Mouse (Mus musculus) ES-CJ7 (cell line): ENCODE measurements around the gene Spi1.
A peak's percentile ranks its signal among the peaks of the same experiment; 100 is the strongest.
"Not testable (repeated sequence)": the region's sequence is repeated elsewhere in the genome, so short reads cannot be mapped to it uniquely, and the experiment has no call there.

Experiments
- DNase-seq: peaks from one replicate; pipeline ENCODE4 v3.0.0; 2011; ENCODE audit warnings: low read depth, low spot score

Spi1 gene

GRCm38 (mm10) chr2:91096524-91096923 lies 14.3 kb downstream of the Spi1 start:
- no peak for DNase-seq

GRCm38 (mm10) chr2:91097015-91097414 lies 14.8 kb downstream of the Spi1 start:
- DNase-seq: no peak

DNA sequence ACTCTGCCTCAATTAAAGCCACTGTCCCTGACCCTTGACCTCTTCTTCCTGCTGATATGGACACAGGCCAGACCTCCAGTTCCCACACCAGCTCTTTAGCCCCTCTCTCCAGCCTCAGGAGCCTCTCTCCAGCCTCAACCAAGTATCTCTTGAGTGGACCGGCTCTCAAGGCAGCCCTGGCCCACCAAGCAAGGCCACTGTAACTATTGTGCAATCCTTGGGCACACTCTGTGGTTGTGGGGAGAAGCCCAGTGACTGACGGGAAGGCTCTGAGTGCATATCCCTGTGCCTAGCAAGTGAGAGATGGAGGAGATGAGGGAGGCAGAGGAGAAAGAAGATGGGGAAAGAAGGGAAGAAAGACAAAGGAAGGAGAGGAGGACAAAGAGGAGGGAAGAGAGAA lies 16.0 kb downstream of the Spi1 start:
- no peak for DNase-seq

DNA sequence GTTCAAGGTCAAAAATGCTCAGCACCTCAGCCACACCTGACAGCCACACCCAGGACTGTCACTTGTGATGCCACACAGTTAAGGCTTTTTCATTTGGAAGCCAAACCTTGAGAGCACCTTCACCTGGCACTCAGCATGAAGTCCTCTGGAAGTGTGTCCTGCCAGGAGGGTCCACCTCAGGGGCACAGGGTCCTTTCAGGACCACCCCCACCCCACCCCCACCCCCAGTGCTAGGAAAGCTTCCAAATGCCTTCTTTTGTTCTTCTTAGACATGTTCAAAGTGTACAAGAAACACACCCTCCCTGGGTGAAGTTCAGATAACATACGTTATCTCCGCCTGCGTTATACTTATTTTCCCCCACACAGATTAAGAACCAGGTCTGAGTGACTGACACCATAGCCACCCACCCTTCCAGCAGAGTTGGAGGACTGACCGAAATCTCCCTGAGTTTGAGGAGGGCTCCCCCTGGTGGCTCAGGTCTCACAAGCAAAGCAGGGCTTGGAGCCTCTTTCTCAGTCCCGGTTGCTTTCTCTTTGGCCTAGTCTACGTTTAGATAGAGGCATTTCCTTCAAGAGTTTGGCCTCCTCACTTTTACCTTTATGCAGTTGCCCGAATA lies 19.0 kb downstream of the Spi1 start:
- peak; percentile 85 for DNase-seq

GRCm38 (mm10) chr2:91108156-91108555 lies 26.0 kb downstream of the Spi1 start:
- DNase-seq: no peak

- no peak for DNase-seq
Measured at GRCm38 (mm10) chr2:91109241-91109640, 27.1 kb downstream of the Spi1 start.

- no peak for DNase-seq
Measured at GRCm38 (mm10) chr2:91109807-91110385, 27.7 kb downstream of the Spi1 start.

DNA sequence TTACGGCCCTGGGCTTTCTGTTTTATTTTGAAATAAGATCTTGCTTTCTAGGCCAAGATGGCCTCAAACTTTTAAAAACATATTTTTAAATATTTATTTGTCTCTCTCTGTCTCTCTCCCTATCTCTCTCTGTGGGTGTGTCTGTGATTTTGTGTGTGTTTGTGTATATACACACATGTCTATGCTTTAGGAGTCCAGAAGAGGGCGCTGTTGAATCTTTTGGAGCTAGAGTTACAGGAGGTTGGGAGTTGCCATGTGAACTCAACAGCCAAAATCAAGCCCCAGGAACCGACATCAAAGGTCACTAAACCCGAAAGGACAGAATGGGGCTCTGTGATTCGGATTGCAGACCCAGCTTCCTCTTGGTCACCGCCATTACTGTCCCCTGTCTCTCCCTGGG lies 28.2 kb downstream of the Spi1 start:
- peak; percentile 72 for DNase-seq

DNA sequence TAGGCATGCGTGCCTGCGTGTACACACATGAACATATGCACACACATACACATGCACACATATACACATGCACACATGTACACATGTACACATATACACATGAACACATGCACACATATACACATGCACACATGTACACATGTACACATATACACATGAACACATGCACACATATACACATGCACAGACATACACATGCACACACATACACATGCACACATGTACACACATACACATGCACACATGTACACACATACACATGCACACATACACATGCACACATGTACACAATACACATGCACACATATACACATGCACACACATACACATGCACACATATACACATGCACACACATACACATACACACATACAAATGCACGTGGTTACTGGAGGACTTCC lies 29.6 kb downstream of the Spi1 start:
- not testable (repeated sequence) for DNase-seq

GRCm38 (mm10) chr2:91112491-91112890 lies 30.3 kb downstream of the Spi1 start:
- peak; percentile 80 for DNase-seq

DNA sequence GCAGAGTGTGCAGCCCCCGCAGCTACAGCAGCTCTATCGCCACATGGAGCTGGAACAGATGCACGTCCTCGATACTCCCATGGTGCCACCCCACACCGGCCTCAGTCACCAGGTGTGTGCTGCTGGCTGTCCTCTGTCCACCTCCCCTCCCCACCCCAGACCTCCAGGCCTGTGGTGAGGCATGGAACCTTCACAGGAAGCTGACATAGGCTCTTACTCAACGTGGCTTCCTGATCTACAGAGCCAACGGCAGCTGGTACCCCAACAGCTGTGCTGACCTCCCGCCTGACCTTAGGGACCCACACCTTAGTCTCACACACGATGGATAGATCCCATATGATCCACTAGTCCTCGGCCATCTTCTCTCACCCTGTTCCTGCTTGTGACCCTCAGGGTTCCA lies 31.1 kb downstream of the Spi1 start:
- DNase-seq: no peak

GRCm38 (mm10) chr2:91113852-91114251 lies 31.7 kb downstream of the Spi1 start:
- DNase-seq: no peak

DNA sequence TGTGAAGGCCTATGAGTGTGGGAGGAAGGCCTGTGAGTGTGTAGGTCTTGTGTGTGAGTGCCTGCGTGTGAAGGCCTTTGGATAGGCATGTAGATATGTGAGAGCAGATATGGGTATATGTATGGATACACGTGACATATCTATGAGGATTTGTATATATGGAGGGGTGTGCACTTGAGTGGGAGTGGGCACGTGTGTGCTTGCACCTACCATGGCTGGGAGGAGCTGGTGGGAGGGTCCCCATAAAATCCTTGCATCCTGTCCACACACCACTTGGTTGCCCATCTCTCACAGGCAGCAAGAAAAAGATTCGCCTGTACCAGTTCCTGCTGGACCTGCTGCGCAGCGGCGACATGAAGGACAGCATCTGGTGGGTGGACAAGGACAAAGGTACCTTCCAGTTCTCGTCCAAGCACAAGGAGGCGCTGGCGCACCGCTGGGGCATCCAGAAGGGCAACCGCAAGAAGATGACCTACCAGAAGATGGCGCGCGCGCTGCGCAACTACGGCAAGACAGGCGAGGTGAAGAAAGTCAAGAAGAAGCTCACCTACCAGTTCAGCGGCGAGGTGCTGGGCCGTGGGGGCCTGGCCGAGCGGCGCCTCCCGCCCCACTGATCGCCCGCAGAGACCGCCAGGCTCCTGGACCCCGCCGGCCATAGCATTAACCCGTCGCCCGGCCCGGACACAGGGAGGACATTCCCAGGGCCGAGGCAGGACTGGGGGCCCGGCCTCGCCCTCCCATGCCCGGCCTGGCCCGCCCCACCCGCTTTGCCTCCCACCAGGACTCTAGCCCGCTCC lies 32.8 kb downstream of the Spi1 start:
- peak; percentile 94 for DNase-seq

- DNase-seq: no peak
Measured at GRCm38 (mm10) chr2:91115578-91115970, 33.4 kb downstream of the Spi1 start.

DNA sequence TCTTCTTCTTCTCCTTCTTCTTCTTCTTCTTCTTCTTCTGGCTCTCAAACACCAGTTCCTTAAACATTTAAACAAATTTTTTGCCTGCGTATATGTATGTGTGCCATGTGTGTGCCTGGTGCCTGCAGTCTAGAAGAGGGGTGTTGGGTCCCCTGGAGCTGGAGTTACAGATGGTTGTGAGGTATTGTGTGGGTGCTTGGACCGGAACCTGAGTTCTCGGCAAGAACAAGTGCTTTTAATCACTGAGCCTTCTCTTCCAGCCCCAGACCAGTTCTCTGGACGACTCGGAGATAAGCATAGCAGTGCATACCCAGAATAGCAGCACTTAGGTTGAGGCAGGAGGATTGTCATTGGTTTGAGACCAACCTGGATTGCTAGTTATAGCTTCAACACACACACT lies 34.7 kb downstream of the Spi1 start:
- no peak for DNase-seq

GRCm38 (mm10) chr2:91117585-91118275 lies 35.5 kb downstream of the Spi1 start, which contains the start of gene Mybpc3:
TSS of gene Mybpc3 (plus strand) at chr2:91118144.
- DNase-seq: no peak

- DNase-seq: no peak
Measured at GRCm38 (mm10) chr2:91118647-91119046, 36.5 kb downstream of the Spi1 start.

DNA sequence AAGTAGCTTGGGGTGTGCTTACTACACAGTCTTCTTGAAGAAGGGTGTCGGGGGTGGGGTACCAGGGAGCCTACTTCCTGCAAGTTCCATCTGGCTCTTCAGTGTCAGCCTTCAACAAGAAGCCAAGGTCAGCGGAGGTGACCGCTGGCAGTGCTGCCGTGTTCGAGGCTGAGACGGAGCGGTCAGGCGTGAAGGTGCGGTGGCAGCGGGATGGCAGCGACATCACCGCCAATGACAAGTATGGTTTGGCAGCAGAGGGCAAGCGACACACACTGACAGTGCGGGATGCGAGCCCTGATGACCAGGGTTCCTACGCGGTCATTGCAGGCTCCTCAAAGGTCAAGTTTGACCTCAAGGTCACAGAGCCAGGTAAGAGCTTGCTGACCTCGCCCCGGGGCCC lies 36.9 kb downstream of the Spi1 start:
- DNase-seq: no peak

GRCm38 (mm10) chr2:91119551-91119950 lies 37.4 kb downstream of the Spi1 start:
- DNase-seq: no peak

- DNase-seq: no peak
Measured at GRCm38 (mm10) chr2:91120261-91120671, 38.1 kb downstream of the Spi1 start.

DNA sequence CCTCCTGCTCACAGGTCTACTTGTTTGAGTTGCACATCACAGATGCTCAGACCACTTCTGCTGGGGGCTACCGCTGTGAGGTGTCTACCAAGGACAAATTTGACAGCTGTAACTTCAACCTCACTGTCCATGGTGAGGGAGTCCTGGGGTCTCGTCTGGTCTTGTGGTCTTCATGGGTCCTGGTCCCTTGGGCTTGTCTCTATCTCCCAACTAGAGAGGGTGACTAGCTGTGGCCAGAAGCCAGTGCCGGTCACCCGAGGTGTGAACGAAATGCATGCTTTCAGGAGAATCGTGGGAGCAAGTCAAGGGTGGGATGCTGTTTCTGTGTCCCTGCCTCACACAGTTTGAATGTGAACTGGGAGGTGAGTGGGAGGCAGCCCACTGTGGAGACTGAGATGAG lies 38.8 kb downstream of the Spi1 start:
- DNase-seq: no peak

- no peak for DNase-seq
Measured at GRCm38 (mm10) chr2:91121497-91121896, 39.3 kb downstream of the Spi1 start.
